Mouse (Mus musculus) limb, embryonic 11.5 days (tissue): ENCODE results near the gene Pdlim1. TPM values are rescaled to one million over a fixed set of nuclear protein-coding genes. Genes with fewer than 3 reads are reported as not detected.

Source experiments
- ATAC-seq: fragments of 200-750 bp; cut with Nextera tagmentation; 2 replicates; pipeline ENCODE4 v1.8.0; 2017; ENCODE audit warnings: low read depth; ENCODE audit not compliant: insufficient number of reproducible peaks, low FRiP score, low TSS enrichment
- DNase-seq: peaks from one replicate; pipeline ENCODE4 v3.0.0-alpha.2; 2015; ENCODE audit warnings: low spot score
- H3K27ac ChIP-seq: fragments of 300-500 bp; sonication (generic); replicated peaks from 2 replicates; pipeline ENCODE4 v1.5.1; 2014; ENCODE audit warnings: low read depth, mild to moderate bottlenecking, low read length
- H3K27me3 ChIP-seq: fragments of 300-500 bp; sonication (generic); 2 replicates; pipeline ENCODE4 v1.6.1; 2014; ENCODE audit warnings: mild to moderate bottlenecking, low read length, mixed read lengths; ENCODE audit not compliant: control insufficient read depth, insufficient read depth
- H3K36me3 ChIP-seq: fragments of 300-500 bp; sonication (generic); 2 replicates; pipeline ENCODE4 v1.6.1; 2014; ENCODE audit warnings: mild to moderate bottlenecking, low read length, moderate library complexity, mixed read lengths; ENCODE audit not compliant: control insufficient read depth, insufficient read depth
- H3K4me1 ChIP-seq: fragments of 300-500 bp; sonication (generic); 2 replicates; pipeline ENCODE4 v1.6.1; 2014; ENCODE audit warnings: low read length, mixed read lengths; ENCODE audit not compliant: control insufficient read depth, insufficient read depth
- H3K4me2 ChIP-seq: fragments of 300-500 bp; sonication (generic); 2 replicates; pipeline ENCODE4 v1.6.1; 2014; ENCODE audit warnings: low read depth, mild to moderate bottlenecking, moderate library complexity; ENCODE audit not compliant: severe bottlenecking
- H3K4me3 ChIP-seq: fragments of 300-500 bp; sonication (generic); 2 replicates; pipeline ENCODE4 v1.5.1; 2014; ENCODE audit warnings: low read depth, low read length
- H3K9ac ChIP-seq: fragments of 300-500 bp; sonication (generic); 2 replicates; pipeline ENCODE4 v1.6.1; 2014; ENCODE audit warnings: mild to moderate bottlenecking, low read length
- H3K9me3 ChIP-seq: fragments of 300-500 bp; sonication (generic); 2 replicates; pipeline ENCODE4 v1.6.1; 2016; ENCODE audit warnings: low read length; ENCODE audit not compliant: control insufficient read depth
- WGBS: fragments of 180-500 bp; shearing (Covaris S2); extraction: QIAGEN DNeasy Blood & Tissue Kit; methylation state at CpG from one replicate; pipeline ENCODE4 v1.1.7; 2014; 5-methylcytosine and 5-hydroxymethylcytosine counted together
- polyA plus RNA-seq: library from polyadenylated mRNA; unstranded; fragments of >200 nt; fragmentation: Nextera tagmentation; extraction: Ambion mirVana; gene quantifications from 2 replicates; pipeline ENCODE4 v1.2.1, GENCODE M21; 2014

The Pdlim1 gene
- polyA plus RNA-seq, 1 experiment from 2014 or later: 68.5 TPM

- Histone ChIP-seq H3K4me2 (no peak overlapping the region), H3K4me3 (no peak overlapping the region), H3K36me3 (no peaks in the 10 kb centered on the region), H3K27ac (no peak overlapping the region), H3K4me1 (no peaks in the 10 kb centered on the region), H3K27me3 (no peaks in the 10 kb centered on the region), H3K9ac (no peak overlapping the region), H3K9me3 (no peaks in the 10 kb centered on the region)
- 72% methylated on average over 4 of the region's 4 CpGs for WGBS
- no peak for DNase-seq
- ATAC-seq: no peak
These were observed 14.2 kb downstream of the Pdlim1 start for GRCm38 (mm10) chr19:40257396-40257795.

GRCm38 (mm10) chr19:40256376-40257050, 15.1 kb downstream of the Pdlim1 start:
- DNase-seq (no peak), ATAC-seq (no peak)
- H3K27ac ChIP-seq: no peak overlapping the region
- 68% methylated on average over 2 of the region's 2 CpGs for WGBS
- H3K4me2 ChIP-seq: no peak overlapping the region
- H3K9me3 ChIP-seq: no peaks in the 10 kb centered on the region
- no peak overlapping the region for H3K4me3 ChIP-seq
- H3K36me3 ChIP-seq: no peaks in the 10 kb centered on the region
- H3K4me1 ChIP-seq: no peaks in the 10 kb centered on the region
- H3K27me3 ChIP-seq: no peaks in the 10 kb centered on the region
- H3K9ac ChIP-seq: no peak overlapping the region

GRCm38 (mm10) chr19:40255561-40255960, 16.1 kb downstream of the Pdlim1 start:
- no peak for DNase-seq
- no peak overlapping the region for H3K4me2 ChIP-seq
- no peak overlapping the region for H3K4me3 ChIP-seq
- 80% methylated on average over 1 of the region's 1 CpGs for WGBS
- H3K36me3 ChIP-seq: no peaks in the 10 kb centered on the region
- no peaks in the 10 kb centered on the region for H3K4me1 ChIP-seq
- H3K9me3 ChIP-seq: no peaks in the 10 kb centered on the region
- H3K27ac ChIP-seq: no peak overlapping the region
- ATAC-seq: no peak
- H3K9ac ChIP-seq: no peak overlapping the region
- H3K27me3 ChIP-seq: no peaks in the 10 kb centered on the region

- Histone ChIP-seq H3K9me3 (no peaks in the 10 kb centered on the region), H3K4me1 (no peaks in the 10 kb centered on the region), H3K4me2 (no peak overlapping the region), H3K9ac (no peak overlapping the region), H3K27me3 (no peaks in the 10 kb centered on the region), H3K36me3 (no peaks in the 10 kb centered on the region), H3K27ac (no peak overlapping the region), H3K4me3 (no peak overlapping the region)
- no peak for ATAC-seq
- WGBS: 91% methylated on average over 3 of the region's 3 CpGs
- no peak for DNase-seq
These were observed 16.9 kb downstream of the Pdlim1 start for GRCm38 (mm10) chr19:40254741-40255140.

GRCm38 (mm10) chr19:40253768-40254167, 17.9 kb downstream of the Pdlim1 start:
- Histone ChIP-seq H3K4me2 (no peak overlapping the region), H3K9ac (no peak overlapping the region), H3K4me3 (no peak overlapping the region), H3K9me3 (no peaks in the 10 kb centered on the region), H3K4me1 (no peaks in the 10 kb centered on the region), H3K27me3 (no peaks in the 10 kb centered on the region), H3K27ac (no peak overlapping the region), H3K36me3 (no peaks in the 10 kb centered on the region)
- ATAC-seq: no peak
- DNase-seq: no peak
- WGBS: 58% methylated on average over 13 of the region's 13 CpGs

- Histone ChIP-seq H3K4me1 (no peaks in the 10 kb centered on the region), H3K4me2 (no peak overlapping the region), H3K36me3 (no peaks in the 10 kb centered on the region), H3K9ac (no peak overlapping the region), H3K9me3 (no peaks in the 10 kb centered on the region), H3K4me3 (no peak overlapping the region), H3K27me3 (no peaks in the 10 kb centered on the region), H3K27ac (no peak overlapping the region)
- ATAC-seq: no peak
- no peak for DNase-seq
- whole genome bisulfite sequencing: 88% methylated on average over 4 of the region's 4 CpGs
These were observed 20.5 kb downstream of the Pdlim1 start for GRCm38 (mm10) chr19:40251115-40251514.

GRCm38 (mm10) chr19:40249352-40249751, 22.3 kb downstream of the Pdlim1 start:
- 80% methylated on average over 11 of the region's 11 CpGs for WGBS
- DNase-seq (no peak), ATAC-seq (no peak)
- Histone ChIP-seq H3K27me3 (no peaks in the 10 kb centered on the region), H3K9me3 (no peaks in the 10 kb centered on the region), H3K4me3 (no peak overlapping the region), H3K27ac (no peak overlapping the region), H3K4me2 (no peak overlapping the region), H3K9ac (no peak overlapping the region), H3K36me3 (no peaks in the 10 kb centered on the region), H3K4me1 (no peaks in the 10 kb centered on the region)

GRCm38 (mm10) chr19:40248476-40248875, 23.2 kb downstream of the Pdlim1 start:
- no peak for ATAC-seq
- H3K9me3 ChIP-seq: no peaks in the 10 kb centered on the region
- WGBS: 91% methylated on average over 5 of the region's 5 CpGs
- no peak overlapping the region for H3K9ac ChIP-seq
- H3K27me3 ChIP-seq: no peaks in the 10 kb centered on the region
- no peaks in the 10 kb centered on the region for H3K36me3 ChIP-seq
- no peak overlapping the region for H3K4me2 ChIP-seq
- H3K4me3 ChIP-seq: no peak overlapping the region
- no peak for DNase-seq
- H3K4me1 ChIP-seq: no peaks in the 10 kb centered on the region
- H3K27ac ChIP-seq: no peak overlapping the region

- no peak overlapping the region for H3K4me3 ChIP-seq
- no peaks in the 10 kb centered on the region for H3K9me3 ChIP-seq
- no peak overlapping the region for H3K27ac ChIP-seq
- H3K9ac ChIP-seq: no peak overlapping the region
- no peaks in the 10 kb centered on the region for H3K27me3 ChIP-seq
- no peaks in the 10 kb centered on the region for H3K4me1 ChIP-seq
- H3K36me3 ChIP-seq: no peaks in the 10 kb centered on the region
- H3K4me2 ChIP-seq: no peak overlapping the region
- no peak for DNase-seq
- WGBS: 72% methylated on average over 5 of the region's 5 CpGs
- ATAC-seq: no peak
These were observed 24.4 kb downstream of the Pdlim1 start for GRCm38 (mm10) chr19:40247268-40247666.
